Mouse (Mus musculus) cerebellum, adult (tissue): ENCODE data around the gene Fam124a.

Experiments used
- ATAC-seq: cut with Nextera tagmentation; 2 replicates; pipeline ENCODE4 v1.9.2; 2017; ENCODE audit warnings: mild to moderate bottlenecking, moderate library complexity, mixed read lengths; ENCODE audit not compliant: insufficient number of reproducible peaks, low FRiP score, low TSS enrichment

Fam124a gene

DNA sequence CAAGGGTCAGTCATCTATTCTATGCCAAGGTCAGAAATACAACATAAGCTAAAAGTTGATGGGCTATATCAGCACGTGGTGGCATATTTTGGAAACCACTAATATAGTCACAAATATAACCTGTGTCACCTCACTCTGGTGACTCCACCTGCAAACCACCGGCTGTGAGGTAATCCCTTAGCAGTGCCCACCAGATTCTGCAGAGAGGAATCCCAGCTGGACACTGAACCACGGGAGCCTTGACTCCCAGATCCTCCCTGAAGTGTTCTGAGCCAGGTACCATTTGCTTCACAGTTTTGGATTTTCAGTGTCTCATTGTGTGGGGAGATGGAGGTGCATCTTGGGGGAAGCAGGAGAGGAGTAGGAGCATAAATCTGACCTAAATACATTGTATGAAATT lies 94.8 kb downstream of the Fam124a start:
- ATAC-seq = no peak

DNA sequence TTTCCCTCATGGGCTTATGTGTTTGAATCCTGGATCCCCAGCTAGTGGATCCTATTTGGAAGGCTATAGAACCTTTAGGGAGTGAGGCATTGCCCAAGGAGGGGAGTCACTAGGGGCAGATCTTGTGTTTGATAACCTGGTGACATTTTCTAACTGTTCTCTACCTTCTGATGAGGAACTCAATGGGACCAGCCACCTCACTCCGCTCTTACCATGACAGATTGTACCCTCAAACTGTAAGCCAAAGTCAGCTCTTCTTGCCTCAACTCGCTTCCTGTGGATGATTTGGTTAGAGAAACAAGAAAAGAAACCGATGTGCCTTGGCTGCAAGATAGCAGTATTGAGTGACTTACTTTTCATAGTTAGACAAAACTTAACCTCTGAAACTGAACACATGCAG lies 96.2 kb downstream of the Fam124a start:
- ATAC-seq = no peak

DNA sequence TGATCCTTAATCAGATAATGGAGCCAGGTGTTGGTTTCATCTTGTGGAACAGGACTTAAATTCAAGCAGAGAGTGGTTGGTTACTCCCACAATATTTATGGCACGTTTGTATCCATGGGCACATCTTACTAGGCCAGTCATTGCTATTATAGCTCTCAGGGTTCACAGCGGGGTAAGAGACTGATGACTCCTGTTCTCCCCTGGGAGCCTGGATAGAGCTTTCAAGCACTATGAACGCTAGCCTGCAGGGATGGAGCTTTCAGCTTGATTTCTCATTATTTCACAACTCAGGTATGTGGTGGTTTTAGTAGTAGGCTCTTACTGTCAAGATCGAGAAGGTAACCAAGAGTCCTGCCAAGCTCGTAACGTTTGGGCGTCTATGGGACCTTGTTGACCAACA lies 100.5 kb downstream of the Fam124a start:
- ATAC-seq = no peak

DNA sequence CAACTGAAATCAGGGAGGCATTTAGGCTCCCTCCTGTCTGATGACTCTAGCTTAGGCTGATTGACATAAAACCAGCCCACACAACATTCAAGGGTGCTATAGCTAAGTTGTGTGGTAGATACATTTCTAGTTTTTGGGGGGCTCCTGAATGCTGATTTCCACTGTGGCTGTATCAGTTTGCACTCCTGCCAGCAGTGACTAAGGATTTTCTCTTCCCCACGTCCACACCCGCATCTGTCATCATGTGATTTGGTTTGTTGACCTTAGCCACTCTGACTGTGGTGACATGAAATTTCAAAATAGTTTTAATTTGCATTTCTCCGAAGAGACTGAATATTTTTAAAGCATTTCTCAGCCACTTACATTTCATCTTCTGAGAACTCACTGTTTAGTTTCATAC lies 101.9 kb downstream of the Fam124a start:
- ATAC-seq = no peak
